Mouse (Mus musculus): ENCODE measurements around the gene Runx2.

DNA sequence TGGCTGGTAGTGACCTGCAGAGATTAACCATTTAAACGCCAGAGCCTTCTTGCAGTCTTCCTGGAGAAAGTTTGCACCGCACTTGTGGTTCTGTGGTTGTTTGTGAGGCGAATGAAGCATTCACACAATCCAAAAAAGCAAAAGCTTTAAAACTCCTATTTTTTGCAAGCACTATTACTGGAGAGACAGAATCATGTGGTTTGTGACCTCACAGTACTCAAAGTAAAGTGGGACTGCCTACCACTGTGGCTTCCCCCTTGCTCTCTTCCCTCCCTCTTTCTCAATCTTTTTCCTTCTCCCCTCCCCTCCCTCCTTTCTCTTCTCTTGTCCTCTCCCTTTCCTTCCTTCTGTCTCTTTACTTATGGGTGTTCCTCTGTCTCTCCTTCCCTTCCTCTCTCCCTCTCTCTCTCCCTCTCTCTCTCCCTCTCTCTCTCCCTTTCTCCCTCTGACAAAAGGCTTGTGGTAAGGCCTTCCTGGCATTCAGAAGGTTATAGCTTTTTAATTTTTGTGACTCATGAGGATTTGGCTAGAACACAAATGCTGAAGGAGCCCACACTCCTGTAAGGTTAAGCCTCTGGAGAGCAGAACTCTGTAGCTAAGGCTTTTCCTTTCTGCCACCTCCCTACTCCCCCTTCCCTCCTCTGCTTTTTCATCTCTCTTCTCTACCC, at the start of gene Runx2:
- TF ChIP-seq CTCF (conservative IDR thresholded peaks at IDR 0.05; ENCODE audit: insufficient read depth, insufficient read length, low read depth, low read length), result no peak
- no peak for TF ChIP-seq POLR2A (IDR thresholded peaks at IDR 0.05; ENCODE audit: low read depth, low read length)
